Mouse (Mus musculus): ENCODE data around the gene Npb. TPM values are rescaled to one million over a fixed set of nuclear protein-coding genes. Genes with fewer than 3 reads are reported as not detected.
"Not testable (repeated sequence)": the region's sequence is repeated elsewhere in the genome, so short reads cannot be mapped to it uniquely, and the experiment has no call there.

Gene Npb
- 0.32 TPM for polyA plus RNA-seq (2012; fragmentation: generic; extraction: Trizol)

- Histone ChIP-seq H3K4me3 (no peak within 1 kb of the TSS), H3K27me3 (ENCODE audit: control insufficient read depth, insufficient read depth, insufficient read length) (no peaks in the 10 kb centered on the region), H3K36me3 (ENCODE audit: control insufficient read depth, insufficient read depth) (peaks cover 8% of the 10 kb centered on the region), H3K79me2 (ENCODE audit: control insufficient read depth, insufficient read depth) (no peaks in the 10 kb centered on the region), H3K4me2 (ENCODE audit: low read depth) (no peak within 1 kb of the TSS), H3ac (ENCODE audit: control insufficient read depth, insufficient read length) (no peak within 1 kb of the TSS)
- TF ChIP-seq POLR2AphosphoS2 (IDR thresholded peaks at IDR 0.05; ENCODE audit: insufficient read length, low read depth) (peak; percentile 52), E2F4 (IDR thresholded peaks at IDR 0.05; ENCODE audit: insufficient read depth) (no peak), USF1 (IDR thresholded peaks at IDR 0.05; ENCODE audit: low read depth) (no peak)
These were observed at the start of gene Npb for GRCm38 (mm10) chr11:120608241-120609034. TSS of gene Npb (plus strand) at chr11:120608477.

GRCm38 (mm10) chr11:120558843-120559242 lies 49.4 kb upstream of the Npb start:
- not testable (repeated sequence) for H3K79me2 ChIP-seq (ENCODE audit: control insufficient read depth, insufficient read depth); H3K4me3 ChIP-seq; H3K27me3 ChIP-seq (ENCODE audit: control insufficient read depth, insufficient read depth, insufficient read length); H3ac ChIP-seq (ENCODE audit: control insufficient read depth, insufficient read length); H3K4me2 ChIP-seq (ENCODE audit: low read depth)
- peaks cover 42% of the 10 kb centered on the region for H3K36me3 ChIP-seq (ENCODE audit: control insufficient read depth, insufficient read depth)

- no peak overlapping the region for H3K4me2 ChIP-seq (ENCODE audit: low read depth)
- no peak for TF ChIP-seq TCF12 (IDR thresholded peaks at IDR 0.05; ENCODE audit: insufficient read depth, poor library complexity, severe bottlenecking)
- no peak for TF ChIP-seq MYOD1 (IDR thresholded peaks at IDR 0.05; ENCODE audit: control insufficient read depth in 1 of 3, insufficient read length in 2 of 3, low read depth in 2 of 3)
- H3K4me3 ChIP-seq: no peak overlapping the region
- no peaks in the 10 kb centered on the region for H3K27me3 ChIP-seq (ENCODE audit: control insufficient read depth, insufficient read depth, insufficient read length)
- no peak overlapping the region for H3ac ChIP-seq (ENCODE audit: control insufficient read depth, insufficient read length)
- H3K79me2 ChIP-seq (ENCODE audit: control insufficient read depth, insufficient read depth): no peaks in the 10 kb centered on the region
- peaks cover 59% of the 10 kb centered on the region for H3K36me3 ChIP-seq (ENCODE audit: control insufficient read depth, insufficient read depth)
These were observed 47.1 kb upstream of the Npb start for GRCm38 (mm10) chr11:120560952-120561728.

GRCm38 (mm10) chr11:120562949-120563348 lies 45.3 kb upstream of the Npb start:
- no peaks in the 10 kb centered on the region for H3K27me3 ChIP-seq (ENCODE audit: control insufficient read depth, insufficient read depth, insufficient read length)
- H3K4me2 ChIP-seq (ENCODE audit: low read depth): no peak overlapping the region
- peaks cover 9% of the 10 kb centered on the region for H3K79me2 ChIP-seq (ENCODE audit: control insufficient read depth, insufficient read depth)
- H3K4me3 ChIP-seq: no peak overlapping the region
- peaks cover 78% of the 10 kb centered on the region for H3K36me3 ChIP-seq (ENCODE audit: control insufficient read depth, insufficient read depth)
- TF ChIP-seq SRF (IDR thresholded peaks at IDR 0.05; ENCODE audit: control insufficient read depth, insufficient read length, low read depth) (no peak), POLR2A (IDR thresholded peaks at IDR 0.05; ENCODE audit: insufficient read length, low read depth) (no peak), MYOG (IDR thresholded peaks at IDR 0.05; ENCODE audit: control insufficient read depth in 1 of 3, insufficient read depth in 1 of 3, insufficient read length in 2 of 3, low read depth in 2 of 3) (no peak)
- no peak overlapping the region for H3ac ChIP-seq (ENCODE audit: control insufficient read depth, insufficient read length)

- Histone ChIP-seq H3K27me3 (ENCODE audit: control insufficient read depth, insufficient read depth, insufficient read length) (no peaks in the 10 kb centered on the region), H3K79me2 (ENCODE audit: control insufficient read depth, insufficient read depth) (peaks cover 21% of the 10 kb centered on the region), H3ac (ENCODE audit: control insufficient read depth, insufficient read length) (no peak overlapping the region), H3K4me3 (no peak overlapping the region), H3K36me3 (ENCODE audit: control insufficient read depth, insufficient read depth) (peaks cover 76% of the 10 kb centered on the region), H3K4me2 (ENCODE audit: low read depth) (no peak overlapping the region)
- TF ChIP-seq POLR2AphosphoS2 (IDR thresholded peaks at IDR 0.05; ENCODE audit: insufficient read length, low read depth): no peak
- TF ChIP-seq MAX (IDR thresholded peaks at IDR 0.05; ENCODE audit: low read depth): no peak
- TF ChIP-seq CEBPB (IDR thresholded peaks at IDR 0.05; ENCODE audit: insufficient read depth, poor library complexity, severe bottlenecking): no peak
- TF ChIP-seq TCF3 (IDR thresholded peaks at IDR 0.05; ENCODE audit: insufficient read length, low read depth): no peak
- TF ChIP-seq REST (IDR thresholded peaks at IDR 0.05; ENCODE audit: insufficient read depth, insufficient read length): no peak
- no peak for TF ChIP-seq MYOG (IDR thresholded peaks at IDR 0.05; ENCODE audit: control insufficient read depth in 1 of 3, insufficient read depth in 1 of 3, insufficient read length in 2 of 3, low read depth in 2 of 3)
- no peak for TF ChIP-seq USF1 (IDR thresholded peaks at IDR 0.05; ENCODE audit: low read depth)
- TF ChIP-seq TCF12 (IDR thresholded peaks at IDR 0.05; ENCODE audit: insufficient read depth, poor library complexity, severe bottlenecking): no peak
- TF ChIP-seq POLR2A (IDR thresholded peaks at IDR 0.05; ENCODE audit: insufficient read length, low read depth): no peak
- TF ChIP-seq MYOD1 (IDR thresholded peaks at IDR 0.05; ENCODE audit: control insufficient read depth in 1 of 3, insufficient read length in 2 of 3, low read depth in 2 of 3): no peak
- TF ChIP-seq SRF (IDR thresholded peaks at IDR 0.05; ENCODE audit: control insufficient read depth, insufficient read length, low read depth): no peak
- TF ChIP-seq E2F4 (IDR thresholded peaks at IDR 0.05; ENCODE audit: insufficient read depth): no peak
These were observed 43.2 kb upstream of the Npb start for GRCm38 (mm10) chr11:120565114-120565513.
